Mouse (Mus musculus) testis, adult 2 months (tissue): ENCODE measurements around the gene Lmtk2. TPM values are rescaled to one million over a fixed set of nuclear protein-coding genes. Genes with fewer than 3 reads are reported as not detected.

Experiments
- H3K27ac ChIP-seq: fragments of 200-500 bp; 2 replicates; pipeline ENCODE4 v1.5.1; 2012; ENCODE audit warnings: low read depth, low read length; ENCODE audit not compliant: control insufficient read depth, insufficient read depth
- H3K27me3 ChIP-seq: fragments of 200-500 bp; 2 replicates; pipeline ENCODE4 v1.6.1; 2012; ENCODE audit warnings: mild to moderate bottlenecking, low read length, moderate library complexity; ENCODE audit not compliant: control insufficient read depth, insufficient read depth
- H3K36me3 ChIP-seq: fragments of 200-500 bp; 2 replicates; pipeline ENCODE4 v1.6.1; 2012; ENCODE audit warnings: mild to moderate bottlenecking, low read length; ENCODE audit not compliant: control insufficient read depth, insufficient read depth
- H3K4me1 ChIP-seq: fragments of 200-500 bp; 2 replicates; pipeline ENCODE4 v1.6.1; 2012; ENCODE audit warnings: low read length; ENCODE audit not compliant: control insufficient read depth, insufficient read depth
- H3K4me3 ChIP-seq: fragments of 200-500 bp; 2 replicates; pipeline ENCODE4 v1.5.1; 2012; ENCODE audit warnings: low read depth, mild to moderate bottlenecking, low read length, moderate library complexity, mixed read lengths; ENCODE audit not compliant: control insufficient read depth
- CTCF ChIP-seq: fragments of 200-500 bp; IDR thresholded peaks from 2 replicates; pipeline ENCODE4 v1.5.1; 2012; ENCODE audit warnings: low read depth, mild to moderate bottlenecking, inconsistent platforms, low read length, moderate library complexity; ENCODE audit not compliant: control insufficient read depth, insufficient read depth, insufficient replicate concordance
- POLR2A ChIP-seq: fragments of 200-500 bp; IDR thresholded peaks from 2 replicates; pipeline ENCODE4 v1.6.1; 2012; ENCODE audit warnings: low read depth, mild to moderate bottlenecking, inconsistent platforms, low read length, moderate library complexity; ENCODE audit not compliant: control insufficient read depth
- polyA plus RNA-seq: library from polyadenylated mRNA; depleted of rRNA; stranded (reverse); fragments of >200 nt; gene quantifications from 2 replicates; pipeline ENCODE4 v1.2.3, GENCODE M21; 2012

The Lmtk2 gene
- polyA plus RNA-seq, 1 experiment = 11.3 TPM

GRCm38 (mm10) chr5:144202430-144202829 lies 102.2 kb downstream of the Lmtk2 start:
- Histone ChIP-seq H3K4me3 (no peak overlapping the region), H3K27me3 (no peaks in the 10 kb centered on the region), H3K36me3 (no peaks in the 10 kb centered on the region; the same call in 1 of the 2 replicates), H3K4me1 (no peaks in the 10 kb centered on the region), H3K27ac (no peak overlapping the region)
- no peak for TF ChIP-seq POLR2A
- peak; percentile 37; the same call in 1 of the 2 replicates for TF ChIP-seq CTCF

- Histone ChIP-seq H3K27ac (no peak overlapping the region), H3K4me3 (no peak overlapping the region), H3K36me3 (no peaks in the 10 kb centered on the region; the same call in 1 of the 2 replicates), H3K4me1 (no peaks in the 10 kb centered on the region), H3K27me3 (no peaks in the 10 kb centered on the region)
- TF ChIP-seq CTCF = no peak
- TF ChIP-seq POLR2A = no peak
These were observed 103.2 kb downstream of the Lmtk2 start for GRCm38 (mm10) chr5:144203398-144203959.

- no peak for TF ChIP-seq POLR2A
- TF ChIP-seq CTCF = no peak
- Histone ChIP-seq H3K4me1 (no peaks in the 10 kb centered on the region), H3K4me3 (no peak overlapping the region), H3K27me3 (no peaks in the 10 kb centered on the region), H3K27ac (no peak overlapping the region), H3K36me3 (no peaks in the 10 kb centered on the region; the same call in 1 of the 2 replicates)
These were observed 104.1 kb downstream of the Lmtk2 start for GRCm38 (mm10) chr5:144204303-144204702.

- Histone ChIP-seq H3K36me3 (no peaks in the 10 kb centered on the region; the same call in 1 of the 2 replicates), H3K4me3 (no peak overlapping the region), H3K27me3 (no peaks in the 10 kb centered on the region), H3K4me1 (no peaks in the 10 kb centered on the region), H3K27ac (no peak overlapping the region)
- TF ChIP-seq CTCF = no peak
These were observed 104.7 kb downstream of the Lmtk2 start for GRCm38 (mm10) chr5:144204911-144205310.

GRCm38 (mm10) chr5:144206069-144206468 lies 105.8 kb downstream of the Lmtk2 start:
- Histone ChIP-seq H3K27me3 (no peaks in the 10 kb centered on the region), H3K4me3 (no peak overlapping the region), H3K36me3 (no peaks in the 10 kb centered on the region; the same call in 1 of the 2 replicates), H3K27ac (no peak overlapping the region), H3K4me1 (no peaks in the 10 kb centered on the region)
- no peak for TF ChIP-seq CTCF
- no peak for TF ChIP-seq POLR2A

- no peaks in the 10 kb centered on the region for H3K27me3 ChIP-seq
- H3K4me1 ChIP-seq = no peaks in the 10 kb centered on the region
- H3K27ac ChIP-seq = no peak overlapping the region
- H3K36me3 ChIP-seq = no peaks in the 10 kb centered on the region; the same call in 1 of the 2 replicates
- no peak for TF ChIP-seq POLR2A
- peak; percentile 70; the same call in 1 of the 2 replicates for TF ChIP-seq CTCF
- no peak overlapping the region for H3K4me3 ChIP-seq
These were observed 107.2 kb downstream of the Lmtk2 start for GRCm38 (mm10) chr5:144207478-144207877.

- H3K4me3 ChIP-seq = no peak overlapping the region
- H3K27me3 ChIP-seq = no peaks in the 10 kb centered on the region
- no peaks in the 10 kb centered on the region; the same call in none of the 2 replicates for H3K4me1 ChIP-seq
- H3K36me3 ChIP-seq = peaks cover 1% of the 10 kb centered on the region; the same call in 1 of the 2 replicates
- H3K27ac ChIP-seq = no peak overlapping the region
- TF ChIP-seq CTCF = peak; percentile 77; the same call in 1 of the 2 replicates
- no peak for TF ChIP-seq POLR2A
These were observed 114.2 kb downstream of the Lmtk2 start for GRCm38 (mm10) chr5:144214453-144214852.

- no peaks in the 10 kb centered on the region; the same call in none of the 2 replicates for H3K4me1 ChIP-seq
- H3K4me3 ChIP-seq = no peak overlapping the region
- H3K27ac ChIP-seq = no peak overlapping the region
- no peak for TF ChIP-seq POLR2A
- no peak for TF ChIP-seq CTCF
- H3K36me3 ChIP-seq = peaks cover 1% of the 10 kb centered on the region; the same call in 1 of the 2 replicates
- H3K27me3 ChIP-seq = no peaks in the 10 kb centered on the region
These were observed 115.8 kb downstream of the Lmtk2 start for GRCm38 (mm10) chr5:144215992-144216391.
